Mouse (Mus musculus) layer of hippocampus, adult 9-11 months (tissue): ENCODE measurements at regions not wholly inside any gene's neighbourhood (a gene's known extent, or its start where the extent isn't known, plus 50 kb on each side); places are given as distances from the start of the nearest gene placed in this dataset.
A peak's percentile ranks its signal among the peaks of the same experiment; 100 is the strongest.

ENCODE experiments used
- DNase-seq: peaks from one replicate; pipeline ENCODE4 v3.0.0; 2022

GRCm38 (mm10) chr14:78438064-78438677, 98.4 kb downstream of the Akap11 start:
- no peak for DNase-seq

- DNase-seq, result no peak
These were observed 100.0 kb downstream of the Akap11 start for GRCm38 (mm10) chr14:78436586-78436985.

- DNase-seq, result no peak
These were observed 100.6 kb downstream of the Akap11 start for GRCm38 (mm10) chr14:78435982-78436381.

- DNase-seq, result no peak
These were observed 101.0 kb downstream of the Akap11 start for GRCm38 (mm10) chr14:78435561-78435960.

GRCm38 (mm10) chr14:78434753-78435152, 101.9 kb downstream of the Akap11 start:
- no peak for DNase-seq

GRCm38 (mm10) chr14:78434126-78434525, 102.5 kb downstream of the Akap11 start:
- no peak for DNase-seq

- DNase-seq, result no peak
These were observed 104.1 kb downstream of the Akap11 start for GRCm38 (mm10) chr14:78432471-78432870.

- DNase-seq, result no peak
These were observed 104.7 kb downstream of the Akap11 start for GRCm38 (mm10) chr14:78431931-78432330.

GRCm38 (mm10) chr14:78431406-78431805, 105.2 kb downstream of the Akap11 start:
- DNase-seq, result peak; percentile 38

GRCm38 (mm10) chr14:78428233-78429019, 108.2 kb downstream of the Akap11 start:
- peak; percentile 10 for DNase-seq

GRCm38 (mm10) chr14:78427062-78427461, 109.5 kb downstream of the Akap11 start:
- no peak for DNase-seq

- DNase-seq, result no peak
These were observed 114.0 kb downstream of the Akap11 start for GRCm38 (mm10) chr14:78422601-78423000.

GRCm38 (mm10) chr14:78420966-78421365, 113.1 kb upstream of the Tnfsf11 start:
- DNase-seq, result no peak

- DNase-seq, result no peak
These were observed 112.3 kb upstream of the Tnfsf11 start for GRCm38 (mm10) chr14:78420176-78420575.

GRCm38 (mm10) chr14:78405568-78405967, 97.7 kb upstream of the Tnfsf11 start:
- DNase-seq, result no peak

- DNase-seq, result no peak
These were observed 90.1 kb upstream of the Tnfsf11 start for GRCm38 (mm10) chr14:78397914-78398313.

GRCm38 (mm10) chr14:78395631-78396030, 87.8 kb upstream of the Tnfsf11 start:
- no peak for DNase-seq

GRCm38 (mm10) chr14:78387011-78387410, 79.2 kb upstream of the Tnfsf11 start:
- no peak for DNase-seq

GRCm38 (mm10) chr14:78384370-78384769, 76.5 kb upstream of the Tnfsf11 start:
- no peak for DNase-seq

- peak; percentile 97 for DNase-seq
These were observed 75.4 kb upstream of the Tnfsf11 start for GRCm38 (mm10) chr14:78383256-78383709.

- no peak for DNase-seq
These were observed 72.2 kb upstream of the Tnfsf11 start for GRCm38 (mm10) chr14:78380011-78380410.

GRCm38 (mm10) chr14:78376591-78376990, 68.7 kb upstream of the Tnfsf11 start:
- DNase-seq, result peak; percentile 4

GRCm38 (mm10) chr14:78375746-78376495, 68.1 kb upstream of the Tnfsf11 start:
- DNase-seq, result no peak

GRCm38 (mm10) chr14:78372102-78372501, 64.3 kb upstream of the Tnfsf11 start:
- DNase-seq, result no peak
